Mouse (Mus musculus): Measurements from ENCODE around the gene Gm20388. TPM values are rescaled to one million over a fixed set of nuclear protein-coding genes. Genes with fewer than 3 reads are reported as not detected.

Gene Gm20388
- polyA plus RNA-seq, 1 experiment from 2014 or later, result 3.6 TPM

- Histone ChIP-seq H3K27ac (replicated peaks) (no peak overlapping the region; the same call in 1 of the 2 replicates), H3K27me3 (replicated peaks; ENCODE audit: low read depth, poor library complexity, severe bottlenecking) (peaks cover 39% of the 10 kb centered on the region), H3K36me3 (replicated peaks) (no peaks in the 10 kb centered on the region), H3K9me3 (no peaks in the 10 kb centered on the region), H3K4me3 (no peak overlapping the region), H3K4me1 (peaks cover 97% of the 10 kb centered on the region)
- no peak for DNase-seq (ENCODE audit: low spot score)
- WGBS, result 33% methylated on average over 3 of the region's 3 CpGs
Observed at GRCm38 (mm10) chr8:120379015-120379414, 468.4 kb downstream of the Gm20388 start.

GRCm38 (mm10) chr8:120381865-120382264 lies 471.2 kb downstream of the Gm20388 start:
- no peak for DNase-seq (ENCODE audit: low spot score)
- 39% methylated on average over 4 of the region's 4 CpGs for WGBS
- Histone ChIP-seq H3K27me3 (replicated peaks; ENCODE audit: low read depth, poor library complexity, severe bottlenecking) (peaks cover 34% of the 10 kb centered on the region), H3K4me3 (no peak overlapping the region), H3K36me3 (replicated peaks) (no peaks in the 10 kb centered on the region), H3K9me3 (peaks cover 3% of the 10 kb centered on the region; the same call in 1 of the 2 replicates), H3K4me1 (peaks cover 74% of the 10 kb centered on the region), H3K27ac (replicated peaks) (peak overlapping the region; percentile 27; the same call in 1 of the 2 replicates)

- H3K4me3 ChIP-seq, result no peak overlapping the region
- H3K27me3 ChIP-seq (replicated peaks; ENCODE audit: low read depth, poor library complexity, severe bottlenecking), result peaks cover 34% of the 10 kb centered on the region
- H3K27ac ChIP-seq (replicated peaks), result peak overlapping the region; percentile 27; the same call in 1 of the 2 replicates
- 79% methylated on average over 19 of the region's 19 CpGs for WGBS
- DNase-seq (ENCODE audit: low spot score), result no peak
- no peaks in the 10 kb centered on the region for H3K36me3 ChIP-seq (replicated peaks)
- H3K9me3 ChIP-seq, result peaks cover 3% of the 10 kb centered on the region; the same call in 1 of the 2 replicates
- peaks cover 67% of the 10 kb centered on the region for H3K4me1 ChIP-seq
Observed at GRCm38 (mm10) chr8:120382436-120383203, 472.0 kb downstream of the Gm20388 start.

- peaks cover 63% of the 10 kb centered on the region for H3K4me1 ChIP-seq
Observed at GRCm38 (mm10) chr8:120383204-120383560, 472.5 kb downstream of the Gm20388 start.

GRCm38 (mm10) chr8:120383713-120384112 lies 473.1 kb downstream of the Gm20388 start:
- H3K4me3 ChIP-seq, result no peak overlapping the region
- peak overlapping the region; percentile 57 for H3K27ac ChIP-seq (replicated peaks)
- no peak for DNase-seq (ENCODE audit: low spot score)
- H3K27me3 ChIP-seq (replicated peaks; ENCODE audit: low read depth, poor library complexity, severe bottlenecking), result peaks cover 34% of the 10 kb centered on the region
- no peaks in the 10 kb centered on the region for H3K36me3 ChIP-seq (replicated peaks)
- peaks cover 61% of the 10 kb centered on the region for H3K4me1 ChIP-seq
- peaks cover 3% of the 10 kb centered on the region; the same call in 1 of the 2 replicates for H3K9me3 ChIP-seq
- 55% methylated on average over 6 of the region's 6 CpGs for WGBS

More at GRCm38 (mm10) chr8:120383204-120383560, 472.5 kb downstream of the Gm20388 start:
- WGBS, result 81% methylated on average over 6 of the region's 6 CpGs
- DNase-seq (ENCODE audit: low spot score), result no peak
- H3K9me3 ChIP-seq, result peaks cover 3% of the 10 kb centered on the region; the same call in 1 of the 2 replicates
- no peak overlapping the region for H3K4me3 ChIP-seq
- H3K27ac ChIP-seq (replicated peaks), result peak overlapping the region; percentile 57; the same call in 1 of the 2 replicates
- no peaks in the 10 kb centered on the region for H3K36me3 ChIP-seq (replicated peaks)
- H3K27me3 ChIP-seq (replicated peaks; ENCODE audit: low read depth, poor library complexity, severe bottlenecking), result peaks cover 34% of the 10 kb centered on the region

- peaks cover 57% of the 10 kb centered on the region for H3K4me1 ChIP-seq
- no peaks in the 10 kb centered on the region for H3K36me3 ChIP-seq (replicated peaks)
- no peak overlapping the region for H3K4me3 ChIP-seq
Observed at GRCm38 (mm10) chr8:120384745-120385144, 474.1 kb downstream of the Gm20388 start.

GRCm38 (mm10) chr8:120388246-120388645 lies 477.6 kb downstream of the Gm20388 start:
- Histone ChIP-seq H3K27ac (replicated peaks) (0 out of 2 replicates have a peak overlapping the region, but pooled peaks have one; percentile 10), H3K4me1 (peaks cover 40% of the 10 kb centered on the region), H3K27me3 (replicated peaks; ENCODE audit: low read depth, poor library complexity, severe bottlenecking) (no peaks in the 10 kb centered on the region), H3K9me3 (peaks cover 3% of the 10 kb centered on the region; the same call in 1 of the 2 replicates), H3K4me3 (no peak overlapping the region), H3K36me3 (replicated peaks) (no peaks in the 10 kb centered on the region)
- 90% methylated on average over 6 of the region's 6 CpGs for WGBS
- DNase-seq (ENCODE audit: low spot score), result no peak

More at GRCm38 (mm10) chr8:120384745-120385144, 474.1 kb downstream of the Gm20388 start:
- Histone ChIP-seq H3K9me3 (peaks cover 3% of the 10 kb centered on the region; the same call in 1 of the 2 replicates), H3K27ac (replicated peaks) (no peak overlapping the region), H3K27me3 (replicated peaks; ENCODE audit: low read depth, poor library complexity, severe bottlenecking) (peaks cover 27% of the 10 kb centered on the region)
- DNase-seq (ENCODE audit: low spot score), result no peak

GRCm38 (mm10) chr8:120390598-120390997 lies 480.0 kb downstream of the Gm20388 start:
- 93% methylated on average over 7 of the region's 7 CpGs for WGBS
- peaks cover 45% of the 10 kb centered on the region for H3K4me1 ChIP-seq
- 0 out of 2 replicates have a peak, but pooled peaks cover 4% of the 10 kb centered on the region for H3K27me3 ChIP-seq (replicated peaks; ENCODE audit: low read depth, poor library complexity, severe bottlenecking)
- no peaks in the 10 kb centered on the region for H3K9me3 ChIP-seq
- no peaks in the 10 kb centered on the region for H3K36me3 ChIP-seq (replicated peaks)
- no peak overlapping the region for H3K27ac ChIP-seq (replicated peaks)
- H3K4me3 ChIP-seq, result no peak overlapping the region
- DNase-seq (ENCODE audit: low spot score), result no peak

- H3K27me3 ChIP-seq (replicated peaks; ENCODE audit: low read depth, poor library complexity, severe bottlenecking), result 0 out of 2 replicates have a peak, but pooled peaks cover 4% of the 10 kb centered on the region
- 0 out of 2 replicates have a peak, but pooled peaks cover 2% of the 10 kb centered on the region for H3K9me3 ChIP-seq
- H3K4me3 ChIP-seq, result no peak overlapping the region
- H3K36me3 ChIP-seq (replicated peaks), result no peaks in the 10 kb centered on the region
- H3K4me1 ChIP-seq, result peaks cover 50% of the 10 kb centered on the region
- no peak overlapping the region for H3K27ac ChIP-seq (replicated peaks)
- 89% methylated on average over 21 of the region's 21 CpGs for WGBS
- DNase-seq (ENCODE audit: low spot score), result no peak
Observed at GRCm38 (mm10) chr8:120391856-120392255, 481.2 kb downstream of the Gm20388 start.

- peaks cover 61% of the 10 kb centered on the region for H3K4me1 ChIP-seq
- 0 out of 2 replicates have a peak, but pooled peaks cover 2% of the 10 kb centered on the region for H3K9me3 ChIP-seq
- 0 out of 2 replicates have a peak overlapping the region, but pooled peaks have one; percentile 48 for H3K27ac ChIP-seq (replicated peaks)
- WGBS, result 84% methylated on average over 11 of the region's 11 CpGs
- peaks cover 9% of the 10 kb centered on the region; the same call in 1 of the 2 replicates for H3K27me3 ChIP-seq (replicated peaks; ENCODE audit: low read depth, poor library complexity, severe bottlenecking)
- DNase-seq (ENCODE audit: low spot score), result no peak
- H3K36me3 ChIP-seq (replicated peaks), result no peaks in the 10 kb centered on the region
- H3K4me3 ChIP-seq, result no peak overlapping the region
Observed at GRCm38 (mm10) chr8:120393085-120393484, 482.4 kb downstream of the Gm20388 start.

- 82% methylated on average over 9 of the region's 9 CpGs for WGBS
- H3K27ac ChIP-seq (replicated peaks), result peak overlapping the region; percentile 48; the same call in 1 of the 2 replicates
- H3K9me3 ChIP-seq, result 0 out of 2 replicates have a peak, but pooled peaks cover 2% of the 10 kb centered on the region
- peaks cover 17% of the 10 kb centered on the region; the same call in 1 of the 2 replicates for H3K27me3 ChIP-seq (replicated peaks; ENCODE audit: low read depth, poor library complexity, severe bottlenecking)
- no peak overlapping the region for H3K4me3 ChIP-seq
- DNase-seq (ENCODE audit: low spot score), result no peak
- H3K4me1 ChIP-seq, result peaks cover 65% of the 10 kb centered on the region
- no peaks in the 10 kb centered on the region for H3K36me3 ChIP-seq (replicated peaks)
Observed at GRCm38 (mm10) chr8:120393871-120394275, 483.2 kb downstream of the Gm20388 start.

- Histone ChIP-seq H3K36me3 (replicated peaks) (no peaks in the 10 kb centered on the region), H3K4me1 (peaks cover 68% of the 10 kb centered on the region), H3K27me3 (replicated peaks; ENCODE audit: low read depth, poor library complexity, severe bottlenecking) (peaks cover 31% of the 10 kb centered on the region), H3K9me3 (0 out of 2 replicates have a peak, but pooled peaks cover 2% of the 10 kb centered on the region), H3K27ac (replicated peaks) (no peak overlapping the region), H3K4me3 (no peak overlapping the region)
- no peak for DNase-seq (ENCODE audit: low spot score)
- 91% methylated on average over 3 of the region's 3 CpGs for WGBS
Observed at GRCm38 (mm10) chr8:120395892-120396291, 485.3 kb downstream of the Gm20388 start.

Measured in embryonic facial prominence, embryonic 10.5 days (tissue).